Mouse (Mus musculus): ENCODE data around the gene Slc44a4. TPM values are rescaled to one million over a fixed set of nuclear protein-coding genes. Genes with fewer than 3 reads are reported as not detected.

Slc44a4 gene
- polyA plus RNA-seq, 1 experiment = 14.6 TPM

DNA sequence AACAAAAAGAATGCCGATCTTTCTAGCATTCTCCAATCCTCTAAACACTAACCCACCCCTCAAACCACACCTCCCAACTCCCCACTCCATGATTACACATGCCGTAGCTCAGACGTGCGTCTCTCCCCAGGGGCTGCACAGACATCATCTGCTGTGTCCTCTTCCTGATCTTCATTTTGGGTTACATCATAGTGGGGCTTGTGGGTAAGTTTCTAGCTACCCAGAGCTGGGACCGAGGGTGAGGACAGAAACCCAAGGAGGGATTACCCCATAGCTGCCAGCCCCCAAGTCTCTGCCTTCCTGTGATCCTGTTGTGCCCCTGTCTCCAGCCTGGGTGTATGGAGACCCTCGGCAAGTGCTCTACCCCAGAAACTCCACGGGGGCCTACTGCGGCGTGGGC lies 2.9 kb downstream of the Slc44a4 start:
- Histone ChIP-seq H3K4me3 (no peak overlapping the region), H3K36me3 (ENCODE audit: control insufficient read depth, insufficient read depth) (peaks cover 4% of the 10 kb centered on the region), H3K79me2 (ENCODE audit: control insufficient read depth, insufficient read depth) (no peaks in the 10 kb centered on the region), H3K4me2 (ENCODE audit: low read depth) (peak overlapping the region; percentile 25), H3K27me3 (ENCODE audit: control insufficient read depth, insufficient read depth, insufficient read length) (no peaks in the 10 kb centered on the region), H3ac (ENCODE audit: control insufficient read depth, insufficient read length) (no peak overlapping the region)
- TF ChIP-seq MYOG (IDR thresholded peaks at IDR 0.05; ENCODE audit: control insufficient read depth in 1 of 3, insufficient read depth in 1 of 3, insufficient read length in 2 of 3, low read depth in 2 of 3) = no peak
- TF ChIP-seq USF1 (IDR thresholded peaks at IDR 0.05; ENCODE audit: low read depth) = no peak
- TF ChIP-seq POLR2AphosphoS2 (IDR thresholded peaks at IDR 0.05; ENCODE audit: insufficient read length, low read depth) = no peak
- no peak for TF ChIP-seq CEBPB (IDR thresholded peaks at IDR 0.05; ENCODE audit: insufficient read depth, poor library complexity, severe bottlenecking)
- no peak for TF ChIP-seq TCF12 (IDR thresholded peaks at IDR 0.05; ENCODE audit: insufficient read depth, poor library complexity, severe bottlenecking)
- TF ChIP-seq MAX (IDR thresholded peaks at IDR 0.05; ENCODE audit: low read depth) = no peak
- no peak for TF ChIP-seq REST (IDR thresholded peaks at IDR 0.05; ENCODE audit: insufficient read depth, insufficient read length)
- no peak for TF ChIP-seq E2F4 (IDR thresholded peaks at IDR 0.05; ENCODE audit: insufficient read depth)
- no peak for TF ChIP-seq SRF (IDR thresholded peaks at IDR 0.05; ENCODE audit: control insufficient read depth, insufficient read length, low read depth)

DNA sequence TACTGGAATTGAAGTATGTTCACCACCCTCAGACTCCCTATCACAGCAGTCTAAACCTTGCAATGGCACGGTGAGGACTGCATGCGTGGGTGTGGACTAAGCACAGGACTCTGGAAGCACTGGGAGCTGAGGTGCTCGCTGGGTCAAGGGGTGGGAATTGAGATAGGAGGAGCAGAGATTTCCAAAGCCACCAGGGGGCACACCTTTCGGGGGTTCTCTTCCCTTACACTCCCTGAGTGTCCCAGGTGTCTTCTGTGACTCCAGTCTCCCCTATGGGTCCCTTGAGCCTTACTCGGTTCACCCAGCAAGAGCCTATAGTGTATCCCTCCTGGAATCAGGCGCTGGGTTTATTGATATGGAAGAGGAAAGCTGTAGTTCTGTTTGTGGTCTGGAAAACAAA lies 8.7 kb downstream of the Slc44a4 start:
- Histone ChIP-seq H3K4me2 (ENCODE audit: low read depth) (no peak overlapping the region), H3ac (ENCODE audit: control insufficient read depth, insufficient read length) (no peak overlapping the region), H3K36me3 (ENCODE audit: control insufficient read depth, insufficient read depth) (no peaks in the 10 kb centered on the region), H3K27me3 (ENCODE audit: control insufficient read depth, insufficient read depth, insufficient read length) (no peaks in the 10 kb centered on the region), H3K79me2 (ENCODE audit: control insufficient read depth, insufficient read depth) (no peaks in the 10 kb centered on the region), H3K4me3 (no peak overlapping the region)
- TF ChIP-seq POLR2A (IDR thresholded peaks at IDR 0.05; ENCODE audit: insufficient read length, low read depth) (no peak), TCF12 (IDR thresholded peaks at IDR 0.05; ENCODE audit: insufficient read depth, poor library complexity, severe bottlenecking) (no peak), USF1 (IDR thresholded peaks at IDR 0.05; ENCODE audit: low read depth) (no peak), MAX (IDR thresholded peaks at IDR 0.05; ENCODE audit: low read depth) (no peak), SRF (IDR thresholded peaks at IDR 0.05; ENCODE audit: control insufficient read depth, insufficient read length, low read depth) (no peak), TCF3 (IDR thresholded peaks at IDR 0.05; ENCODE audit: insufficient read length, low read depth) (no peak), MYOG (IDR thresholded peaks at IDR 0.05; ENCODE audit: control insufficient read depth in 1 of 3, insufficient read depth in 1 of 3, insufficient read length in 2 of 3, low read depth in 2 of 3) (no peak)

DNA sequence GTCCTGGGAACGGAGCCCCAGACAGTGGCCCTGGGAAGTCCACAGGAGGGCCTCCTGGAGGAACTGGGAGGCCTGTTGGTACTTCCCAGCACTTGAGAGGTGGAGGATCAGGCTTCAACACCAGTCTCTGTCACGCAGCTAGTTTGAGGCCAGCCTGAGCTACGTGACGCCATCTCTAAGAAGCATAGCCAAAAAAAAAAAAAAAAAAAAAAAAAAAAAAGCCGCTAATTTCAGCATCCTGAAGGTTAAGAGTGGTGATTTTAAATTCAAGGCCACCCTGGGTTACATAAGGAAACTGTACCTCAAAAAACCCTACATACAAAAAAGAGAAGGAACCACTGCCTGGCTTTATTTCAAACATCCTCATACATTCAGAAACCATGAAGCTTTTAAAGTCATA lies 10.0 kb downstream of the Slc44a4 start:
- Histone ChIP-seq H3K4me2 (ENCODE audit: low read depth) (no peak overlapping the region), H3K79me2 (ENCODE audit: control insufficient read depth, insufficient read depth) (no peaks in the 10 kb centered on the region), H3K27me3 (ENCODE audit: control insufficient read depth, insufficient read depth, insufficient read length) (no peaks in the 10 kb centered on the region), H3K36me3 (ENCODE audit: control insufficient read depth, insufficient read depth) (no peaks in the 10 kb centered on the region), H3K4me3 (no peak overlapping the region), H3ac (ENCODE audit: control insufficient read depth, insufficient read length) (no peak overlapping the region)
- TF ChIP-seq SRF (IDR thresholded peaks at IDR 0.05; ENCODE audit: control insufficient read depth, insufficient read length, low read depth) (no peak), TCF12 (IDR thresholded peaks at IDR 0.05; ENCODE audit: insufficient read depth, poor library complexity, severe bottlenecking) (no peak), USF1 (IDR thresholded peaks at IDR 0.05; ENCODE audit: low read depth) (no peak), MYOG (IDR thresholded peaks at IDR 0.05; ENCODE audit: control insufficient read depth in 1 of 3, insufficient read depth in 1 of 3, insufficient read length in 2 of 3, low read depth in 2 of 3) (no peak), E2F4 (IDR thresholded peaks at IDR 0.05; ENCODE audit: insufficient read depth) (no peak), MYOD1 (IDR thresholded peaks at IDR 0.05; ENCODE audit: control insufficient read depth in 1 of 3, insufficient read length in 2 of 3, low read depth in 2 of 3) (no peak), CEBPB (IDR thresholded peaks at IDR 0.05; ENCODE audit: insufficient read depth, poor library complexity, severe bottlenecking) (no peak), MAX (IDR thresholded peaks at IDR 0.05; ENCODE audit: low read depth) (no peak), REST (IDR thresholded peaks at IDR 0.05; ENCODE audit: insufficient read depth, insufficient read length) (no peak), POLR2A (IDR thresholded peaks at IDR 0.05; ENCODE audit: insufficient read length, low read depth) (no peak), TCF3 (IDR thresholded peaks at IDR 0.05; ENCODE audit: insufficient read length, low read depth) (no peak), POLR2AphosphoS2 (IDR thresholded peaks at IDR 0.05; ENCODE audit: insufficient read length, low read depth) (no peak)

DNA sequence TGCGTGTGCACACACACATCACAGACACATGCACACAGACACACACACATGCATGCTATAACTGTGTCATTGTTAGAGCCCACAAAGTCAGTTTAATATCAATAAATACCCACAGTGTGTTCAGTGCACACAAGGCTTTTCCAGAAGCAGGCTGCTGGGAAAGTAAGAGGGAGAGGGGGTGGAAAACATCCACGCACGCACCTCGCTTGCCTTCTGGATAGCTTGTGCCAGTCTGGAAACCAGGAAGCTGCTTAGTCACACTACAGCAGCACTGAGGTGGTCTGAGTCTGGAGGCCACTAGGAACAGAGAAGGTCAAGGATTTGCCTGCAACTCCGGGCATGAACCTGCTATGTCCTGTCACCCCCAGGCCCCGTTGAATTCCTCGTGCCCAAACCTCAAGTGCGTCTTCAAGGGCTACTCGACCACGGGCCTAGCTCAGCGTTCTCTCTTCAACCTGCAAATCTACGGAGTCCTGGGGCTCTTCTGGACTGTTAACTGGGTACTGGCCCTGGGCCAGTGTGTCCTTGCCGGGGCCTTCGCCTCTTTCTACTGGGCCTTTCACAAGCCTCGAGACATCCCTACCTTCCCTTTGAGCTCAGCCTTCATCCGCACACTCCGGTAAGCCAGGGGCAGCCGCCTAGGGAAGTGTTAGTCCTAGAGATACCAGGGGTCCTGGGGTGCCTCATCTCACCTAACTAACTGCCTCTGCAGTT lies 13.2 kb downstream of the Slc44a4 start:
- Histone ChIP-seq H3K27me3 (ENCODE audit: control insufficient read depth, insufficient read depth, insufficient read length) (no peaks in the 10 kb centered on the region), H3K79me2 (ENCODE audit: control insufficient read depth, insufficient read depth) (no peaks in the 10 kb centered on the region), H3K4me2 (ENCODE audit: low read depth) (no peak overlapping the region), H3K4me3 (no peak overlapping the region), H3K36me3 (ENCODE audit: control insufficient read depth, insufficient read depth) (no peaks in the 10 kb centered on the region), H3ac (ENCODE audit: control insufficient read depth, insufficient read length) (no peak overlapping the region)
- TF ChIP-seq TCF3 (IDR thresholded peaks at IDR 0.05; ENCODE audit: insufficient read length, low read depth) (no peak), MAX (IDR thresholded peaks at IDR 0.05; ENCODE audit: low read depth) (no peak), CEBPB (IDR thresholded peaks at IDR 0.05; ENCODE audit: insufficient read depth, poor library complexity, severe bottlenecking) (no peak), MYOD1 (IDR thresholded peaks at IDR 0.05; ENCODE audit: control insufficient read depth in 1 of 3, insufficient read length in 2 of 3, low read depth in 2 of 3) (no peak), POLR2AphosphoS2 (IDR thresholded peaks at IDR 0.05; ENCODE audit: insufficient read length, low read depth) (no peak), POLR2A (IDR thresholded peaks at IDR 0.05; ENCODE audit: insufficient read length, low read depth) (no peak), E2F4 (IDR thresholded peaks at IDR 0.05; ENCODE audit: insufficient read depth) (no peak), USF1 (IDR thresholded peaks at IDR 0.05; ENCODE audit: low read depth) (no peak), TCF12 (IDR thresholded peaks at IDR 0.05; ENCODE audit: insufficient read depth, poor library complexity, severe bottlenecking) (no peak), REST (IDR thresholded peaks at IDR 0.05; ENCODE audit: insufficient read depth, insufficient read length) (no peak), MYOG (IDR thresholded peaks at IDR 0.05; ENCODE audit: control insufficient read depth in 1 of 3, insufficient read depth in 1 of 3, insufficient read length in 2 of 3, low read depth in 2 of 3) (no peak), SRF (IDR thresholded peaks at IDR 0.05; ENCODE audit: control insufficient read depth, insufficient read length, low read depth) (no peak)
